Mouse (Mus musculus): ENCODE measurements around the gene Med19. TPM values are rescaled to one million over a fixed set of nuclear protein-coding genes. Genes with fewer than 3 reads are reported as not detected.
A peak's percentile ranks its signal among the peaks of the same experiment; 100 is the strongest.
"Not testable (repeated sequence)": the region's sequence is repeated elsewhere in the genome, so short reads cannot be mapped to it uniquely, and the experiment has no call there.

Gene Med19
- total RNA-seq, 4 experiments from 2014 or later: 29.0 to 33.4 (median 31.7) TPM

- DNase-seq (ENCODE audit: low spot score in 2 of 2): no peak
Observed at GRCm38 (mm10) chr2:84716423-84717355, 38.5 kb downstream of the Med19 start.

- no peak for DNase-seq (ENCODE audit: low spot score in 2 of 2)
Observed at GRCm38 (mm10) chr2:84717357-84717756, 39.2 kb downstream of the Med19 start.

- DNase-seq (ENCODE audit: low spot score in 2 of 2): no peak
Observed at GRCm38 (mm10) chr2:84720718-84721117, 42.5 kb downstream of the Med19 start.

- no peak for DNase-seq (ENCODE audit: low spot score in 2 of 2)
Observed at GRCm38 (mm10) chr2:84721182-84721581, 43.0 kb downstream of the Med19 start.

GRCm38 (mm10) chr2:84723856-84724255, 45.7 kb downstream of the Med19 start:
- DNase-seq (ENCODE audit: low spot score in 2 of 2): no peak

- DNase-seq (ENCODE audit: low spot score in 2 of 2): no peak
Observed at GRCm38 (mm10) chr2:84725770-84726169, 47.6 kb downstream of the Med19 start.

GRCm38 (mm10) chr2:84726716-84727115, 48.5 kb downstream of the Med19 start:
- DNase-seq (ENCODE audit: low spot score in 2 of 2): no peak

- peak; percentile 95 to 97 for DNase-seq (ENCODE audit: low spot score in 2 of 2)
Observed at GRCm38 (mm10) chr2:84727172-84727858, 49.1 kb downstream of the Med19 start, which contains the start of gene Clp1. TSS of gene Clp1 (minus strand) at chr2:84727350.

GRCm38 (mm10) chr2:84728191-84728590, 50.0 kb downstream of the Med19 start:
- DNase-seq (ENCODE audit: low spot score in 2 of 2): not testable (repeated sequence)

- DNase-seq (ENCODE audit: low spot score in 2 of 2): no peak
Observed at GRCm38 (mm10) chr2:84731206-84731605, 53.0 kb downstream of the Med19 start.

- no peak for DNase-seq (ENCODE audit: low spot score in 2 of 2)
Observed at GRCm38 (mm10) chr2:84732394-84732793, 54.2 kb downstream of the Med19 start.

- DNase-seq (ENCODE audit: low spot score in 2 of 2): peak; percentile 68 to 78
Observed at GRCm38 (mm10) chr2:84733579-84734300, 55.5 kb downstream of the Med19 start, which contains the start of gene Ypel4. TSS of gene Ypel4 (plus strand) at chr2:84734058.

GRCm38 (mm10) chr2:84734351-84734864, 56.2 kb downstream of the Med19 start:
- no peak for DNase-seq (ENCODE audit: low spot score in 2 of 2)

GRCm38 (mm10) chr2:84734919-84735318, 56.7 kb downstream of the Med19 start:
- no peak for DNase-seq (ENCODE audit: low spot score in 2 of 2)

GRCm38 (mm10) chr2:84735346-84735920, 57.2 kb downstream of the Med19 start:
- DNase-seq (ENCODE audit: low spot score in 2 of 2): no peak

- no peak for DNase-seq (ENCODE audit: low spot score in 2 of 2)
Observed at GRCm38 (mm10) chr2:84736312-84737161, 58.3 kb downstream of the Med19 start.

- DNase-seq (ENCODE audit: low spot score in 2 of 2): no peak
Observed at GRCm38 (mm10) chr2:84737451-84737925, 59.3 kb downstream of the Med19 start.
